Mouse (Mus musculus) hindbrain, embryonic 12.5 days (tissue): ENCODE results near the gene Slc7a7. TPM values are rescaled to one million over a fixed set of nuclear protein-coding genes. Genes with fewer than 3 reads are reported as not detected.

Source experiments
- ATAC-seq: fragments of 200-750 bp; cut with Nextera tagmentation; 2 replicates; pipeline ENCODE4 v1.8.0; 2017; ENCODE audit warnings: moderate TSS enrichment; ENCODE audit not compliant: low FRiP score
- H3K27ac ChIP-seq: fragments of 300-500 bp; sonication (generic); 2 replicates; pipeline ENCODE4 v1.5.1; 2016; ENCODE audit warnings: mild to moderate bottlenecking
- H3K27me3 ChIP-seq: fragments of 300-500 bp; sonication (generic); 2 replicates; pipeline ENCODE4 v1.6.1; 2016; ENCODE audit warnings: mild to moderate bottlenecking
- H3K36me3 ChIP-seq: fragments of 300-500 bp; sonication (generic); 2 replicates; pipeline ENCODE4 v1.6.1; 2016; ENCODE audit warnings: mild to moderate bottlenecking
- H3K4me1 ChIP-seq: fragments of 300-500 bp; sonication (generic); 2 replicates; pipeline ENCODE4 v1.6.1; 2016
- H3K4me2 ChIP-seq: fragments of 300-500 bp; sonication (generic); replicated peaks from 2 replicates; pipeline ENCODE4 v1.6.1; 2016; ENCODE audit warnings: mild to moderate bottlenecking
- H3K4me3 ChIP-seq: fragments of 300-500 bp; sonication (generic); 2 replicates; pipeline ENCODE4 v1.5.1; 2016; ENCODE audit warnings: mild to moderate bottlenecking
- H3K9ac ChIP-seq: fragments of 300-500 bp; sonication (generic); 2 replicates; pipeline ENCODE4 v1.6.1; 2016; ENCODE audit warnings: mild to moderate bottlenecking, moderate library complexity
- H3K9me3 ChIP-seq: fragments of 300-500 bp; sonication (generic); replicated peaks from 2 replicates; pipeline ENCODE4 v1.6.1; 2016; ENCODE audit warnings: mild to moderate bottlenecking
- WGBS: fragments of 180-500 bp; shearing (Covaris S2); methylation state at CpG from one replicate; pipeline ENCODE4 v1.1.7; 2016; 5-methylcytosine and 5-hydroxymethylcytosine counted together
- polyA plus RNA-seq: library from polyadenylated mRNA; unstranded; fragments of >200 nt; fragmentation: Nextera tagmentation; extraction: Ambion mirVana; gene quantifications from 2 replicates; pipeline ENCODE4 v1.2.1, GENCODE M21; 2016

Gene Slc7a7
- polyA plus RNA-seq, 1 experiment from 2014 or later = 5.1 TPM

DNA sequence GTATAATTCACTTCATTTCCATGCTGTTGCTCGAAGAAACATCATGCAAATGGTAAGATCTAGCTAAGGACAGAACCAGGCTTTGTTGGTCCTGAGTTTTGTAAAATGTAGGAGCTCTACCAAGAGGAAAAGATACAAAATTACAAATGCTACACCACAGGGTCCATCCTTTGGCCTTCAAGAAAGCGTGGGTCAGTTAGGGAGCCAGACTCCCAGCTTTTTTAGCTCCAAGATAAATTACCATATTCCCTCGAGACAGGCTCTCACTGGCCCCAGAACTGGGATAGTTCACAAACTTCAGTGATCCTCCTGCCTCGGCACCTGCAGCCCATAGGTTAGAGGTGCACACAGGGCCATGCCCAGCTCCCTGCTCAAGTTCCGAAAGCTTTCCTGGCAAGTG, 93.1 kb downstream of the Slc7a7 start:
- Histone ChIP-seq H3K27me3 (no peaks in the 10 kb centered on the region), H3K4me1 (no peaks in the 10 kb centered on the region), H3K27ac (no peak overlapping the region), H3K4me3 (no peak overlapping the region), H3K9me3 (no peaks in the 10 kb centered on the region; the same call in 1 of the 2 replicates), H3K9ac (no peak overlapping the region), H3K4me2 (no peak overlapping the region), H3K36me3 (no peaks in the 10 kb centered on the region)
- no peak for ATAC-seq
- 77% methylated on average over 5 of the region's 5 CpGs for WGBS

GRCm38 (mm10) chr14:54321556-54322376, 95.8 kb downstream of the Slc7a7 start:
- H3K4me3 ChIP-seq = no peak overlapping the region
- 55% methylated on average over 18 of the region's 18 CpGs for WGBS
- no peaks in the 10 kb centered on the region for H3K27me3 ChIP-seq
- no peaks in the 10 kb centered on the region; the same call in 1 of the 2 replicates for H3K9me3 ChIP-seq
- H3K9ac ChIP-seq = no peak overlapping the region
- H3K36me3 ChIP-seq = no peaks in the 10 kb centered on the region
- ATAC-seq = no peak
- no peak overlapping the region for H3K4me2 ChIP-seq
- no peak overlapping the region for H3K27ac ChIP-seq
- no peaks in the 10 kb centered on the region for H3K4me1 ChIP-seq

Other genes starting within 250 kb of the Slc7a7 start
- gene Dad1, start 163.7 kb downstream of the Slc7a7 start, polyA plus RNA-seq = 238 and 259 TPM in 2 replicates
- gene Abhd4, start 163.6 kb downstream of the Slc7a7 start, polyA plus RNA-seq = 44.0 and 47.7 TPM in 2 replicates
- not detected in 2 replicates for gene Olfr49, start 132.8 kb downstream of the Slc7a7 start, polyA plus RNA-seq
- 39.2 and 42.2 TPM in 2 replicates for gene Oxa1l, start 56.9 kb downstream of the Slc7a7 start, polyA plus RNA-seq
- 239 and 255 TPM in 2 replicates for gene Mrpl52, start 9.1 kb upstream of the Slc7a7 start, polyA plus RNA-seq
- 113 and 117 TPM in 2 replicates for gene Mmp14, start 13.8 kb upstream of the Slc7a7 start, polyA plus RNA-seq
- 34.7 and 36.0 TPM in 2 replicates for gene Lrp10, start 46.4 kb upstream of the Slc7a7 start, polyA plus RNA-seq
- gene Rem2, start 58.3 kb upstream of the Slc7a7 start, polyA plus RNA-seq = 39.3 and 46.1 TPM in 2 replicates
- 98.8 and 99.3 TPM in 2 replicates for gene Prmt5, start 99.7 kb upstream of the Slc7a7 start, polyA plus RNA-seq
- gene Haus4, start 136.8 kb upstream of the Slc7a7 start, polyA plus RNA-seq = 32.4 and 37.2 TPM in 2 replicates
- 37.9 and 40.9 TPM in 2 replicates for gene Ajuba, start 159.8 kb upstream of the Slc7a7 start, polyA plus RNA-seq
- 8.2 and 9.1 TPM in 2 replicates for gene 4931414P19Rik, start 188.2 kb upstream of the Slc7a7 start, polyA plus RNA-seq
- 354 and 376 TPM in 2 replicates for gene Psmb5, start 200.2 kb upstream of the Slc7a7 start, polyA plus RNA-seq
- gene Psmb11, start 203.7 kb upstream of the Slc7a7 start, polyA plus RNA-seq = not detected in 2 replicates
- not detected in 2 replicates for gene Gm17606, start 223.2 kb upstream of the Slc7a7 start, polyA plus RNA-seq
- 10.3 and 10.9 TPM in 2 replicates for gene Cdh24, start 223.6 kb upstream of the Slc7a7 start, polyA plus RNA-seq